Mouse (Mus musculus) MEL (cell line): ENCODE results near the gene Myocos. TPM values are rescaled to one million over a fixed set of nuclear protein-coding genes. Genes with fewer than 3 reads are reported as not detected.

Experiments used
- DNase-seq: peaks from one replicate; pipeline ENCODE4 v3.0.0; 2011; ENCODE audit warnings: low read depth, low spot score
- H3K27ac ChIP-seq: 2 replicates; pipeline ENCODE4 v1.5.1; 2012; ENCODE audit warnings: low read depth, mild to moderate bottlenecking, control low read depth, low read length, moderate library complexity; ENCODE audit not compliant: control insufficient read depth
- H3K27me3 ChIP-seq, 2 experiments: fragments of 150-350 bp in 1 of 2; sonication (generic) in 1 of 2; 2 replicates each; pipeline ENCODE4 v1.6.1; 2012; ENCODE audit warnings: low read length in 2 of 2, mild to moderate bottlenecking in 2 of 2, improper control_type of control experiment in 1 of 2, moderate library complexity in 1 of 2; ENCODE audit not compliant: insufficient read depth in 2 of 2, control insufficient read depth in 1 of 2
- H3K36me3 ChIP-seq, 2 experiments: 2 replicates each; pipeline ENCODE4 v1.6.1; 2012 to 2014; ENCODE audit warnings: low read length in 2 of 2, improper control_type of control experiment in 1 of 2, inconsistent platforms in 1 of 2, mild to moderate bottlenecking in 1 of 2; ENCODE audit not compliant: insufficient read depth in 2 of 2, control insufficient read depth in 1 of 2
- H3K4me1 ChIP-seq, 2 experiments: fragments of 150-350 bp in 1 of 2; sonication (generic) in 1 of 2; 2 replicates each; pipeline ENCODE4 v1.6.1; 2012; ENCODE audit warnings: low read length in 2 of 2, improper control_type of control experiment in 1 of 2, mild to moderate bottlenecking in 1 of 2; ENCODE audit not compliant: insufficient read depth in 2 of 2, control insufficient read depth in 1 of 2
- H3K4me3 ChIP-seq, 2 experiments: fragments of 150-350 bp in 1 of 2; sonication (generic) in 1 of 2; 2 replicates each; pipeline ENCODE4 v1.5.1; 2012; ENCODE audit warnings: low read depth in 2 of 2, low read length in 2 of 2, mild to moderate bottlenecking in 2 of 2, moderate library complexity in 2 of 2, control low read depth in 1 of 2, improper control_type of control experiment in 1 of 2; ENCODE audit not compliant: control insufficient read depth in 1 of 2, insufficient read depth in 1 of 2
- H3K79me2 ChIP-seq: 2 replicates; pipeline ENCODE4 v1.6.1; 2012; ENCODE audit warnings: mild to moderate bottlenecking, low read length, moderate library complexity; ENCODE audit not compliant: control insufficient read depth, poor library complexity, insufficient read depth
- H3K9ac ChIP-seq: 2 replicates; pipeline ENCODE4 v1.6.1; 2012; ENCODE audit warnings: low read depth, mild to moderate bottlenecking, control low read depth, low read length, moderate library complexity; ENCODE audit not compliant: control insufficient read depth, poor library complexity, severe bottlenecking
- H3K9me3 ChIP-seq: fragments of 150-350 bp; sonication (generic); replicated peaks from 2 replicates; pipeline ENCODE4 v1.6.1; 2012; ENCODE audit warnings: mild to moderate bottlenecking, low read length, improper control_type of control experiment, moderate library complexity; ENCODE audit not compliant: insufficient read depth
- BHLHE40 ChIP-seq: IDR thresholded peaks from 2 replicates; pipeline ENCODE4 v1.6.1; 2012; ENCODE audit warnings: low read depth, mild to moderate bottlenecking, inconsistent platforms, low read length, improper control_type of control experiment, borderline replicate concordance
- CHD1 ChIP-seq: IDR thresholded peaks from 2 replicates; pipeline ENCODE4 v1.6.1; 2012; ENCODE audit warnings: low read depth, mild to moderate bottlenecking, inconsistent platforms, low read length, improper control_type of control experiment
- CTCF ChIP-seq, 3 experiments: IDR thresholded peaks in 2 of 3; conservative IDR thresholded peaks in 1 of 3; 2 replicates each; pipeline ENCODE4 v1.5.1; 2011 to 2012; ENCODE audit warnings: low read length in 3 of 3, low read depth in 2 of 3, mild to moderate bottlenecking in 2 of 3, improper control_type of control experiment in 1 of 3, inconsistent platforms in 1 of 3, mixed read lengths in 1 of 3, moderate library complexity in 1 of 3; ENCODE audit not compliant: control insufficient read depth in 1 of 3, insufficient read depth in 1 of 3, poor library complexity in 1 of 3, severe bottlenecking in 1 of 3
- ELF1 ChIP-seq: IDR thresholded peaks from 2 replicates; pipeline ENCODE4 v1.6.1; 2014; ENCODE audit warnings: low read depth, mild to moderate bottlenecking, inconsistent platforms, low read length, improper control_type of control experiment, moderate library complexity
- ETS1 ChIP-seq: IDR thresholded peaks from 2 replicates; pipeline ENCODE4 v1.6.1; 2012; ENCODE audit warnings: low read depth, mild to moderate bottlenecking, inconsistent platforms, low read length, improper control_type of control experiment, moderate library complexity
- GABPA ChIP-seq: IDR thresholded peaks from 2 replicates; pipeline ENCODE4 v1.6.1; 2012; ENCODE audit warnings: low read depth, mild to moderate bottlenecking, inconsistent platforms, low read length, improper control_type of control experiment, moderate library complexity
- GATA1 ChIP-seq: IDR thresholded peaks from 2 replicates; pipeline ENCODE4 v1.6.1; 2011; ENCODE audit warnings: low read depth, low read length, improper control_type of control experiment
- MAFK ChIP-seq: IDR thresholded peaks from 2 replicates; pipeline ENCODE4 v1.6.1; 2011; ENCODE audit warnings: low read depth, mild to moderate bottlenecking, low read length, improper control_type of control experiment, borderline replicate concordance
- MEF2A ChIP-seq: IDR thresholded peaks from 2 replicates; pipeline ENCODE4 v1.6.1; 2014; ENCODE audit warnings: low read depth, mild to moderate bottlenecking, inconsistent platforms, low read length, improper control_type of control experiment; ENCODE audit not compliant: poor library complexity, insufficient replicate concordance, severe bottlenecking; ENCODE audit errors: extremely low read depth
- MYB ChIP-seq: IDR thresholded peaks from 2 replicates; pipeline ENCODE4 v1.6.1; 2011; ENCODE audit warnings: mild to moderate bottlenecking, low read depth, low read length, improper control_type of control experiment
- NELFE ChIP-seq: IDR thresholded peaks from 2 replicates; pipeline ENCODE4 v1.6.1; 2011; ENCODE audit warnings: low read depth, low read length, improper control_type of control experiment
- POLR2A ChIP-seq, 2 experiments: IDR thresholded peaks; 2 replicates each; pipeline ENCODE4 v1.6.1; 2011 to 2012; ENCODE audit warnings: low read length in 2 of 2, mild to moderate bottlenecking in 2 of 2, control low read depth in 1 of 2, improper control_type of control experiment in 1 of 2, low read depth in 1 of 2, moderate library complexity in 1 of 2; ENCODE audit not compliant: control insufficient read depth in 1 of 2, insufficient read depth in 1 of 2, poor library complexity in 1 of 2
- POLR2AphosphoS2 ChIP-seq: IDR thresholded peaks from 2 replicates; pipeline ENCODE4 v1.6.1; 2011; ENCODE audit warnings: low read length, improper control_type of control experiment
- RAD21 ChIP-seq: IDR thresholded peaks from 2 replicates; pipeline ENCODE4 v1.6.1; 2011; ENCODE audit warnings: mild to moderate bottlenecking, low read depth, low read length, improper control_type of control experiment
- TAL1 ChIP-seq: IDR thresholded peaks from 2 replicates; pipeline ENCODE4 v1.6.1; 2012; ENCODE audit warnings: mild to moderate bottlenecking, inconsistent platforms, low read length, moderate library complexity, mixed read lengths
- USF2 ChIP-seq, 2 experiments: IDR thresholded peaks; 2 replicates each; pipeline ENCODE4 v1.6.1; 2011 to 2012; ENCODE audit warnings: improper control_type of control experiment in 2 of 2, low read length in 2 of 2, borderline replicate concordance in 1 of 2, inconsistent platforms in 1 of 2, low read depth in 1 of 2, mild to moderate bottlenecking in 1 of 2; ENCODE audit not compliant: insufficient read depth in 1 of 2
- ZKSCAN1 ChIP-seq: IDR thresholded peaks from 2 replicates; pipeline ENCODE4 v1.6.1; 2012; ENCODE audit warnings: low read depth, mild to moderate bottlenecking, inconsistent platforms, low read length, improper control_type of control experiment, moderate library complexity
- polyA plus RNA-seq, 2 experiments: library from polyadenylated mRNA; stranded (reverse) in 1 of 2; unstranded in 1 of 2; fragments of >175 nt in 1 of 2; fragments of >200 nt in 1 of 2; gene quantifications; 2 replicates each; pipeline versions ENCODE4 v1.2.1 to v1.2.4; 2012; ENCODE audit warnings: low replicate concordance in 2 of 2, low read depth in 1 of 2; ENCODE audit not compliant: insufficient read length in 2 of 2, insufficient read depth in 1 of 2, missing spikeins in 1 of 2
- total RNA-seq: library from RNA; depleted of rRNA; stranded (reverse); fragments of 300-350 nt; gene quantifications from 2 replicates; pipeline ENCODE4 v1.2.3, GENCODE M21; 2012; rRNA removed

Myocos gene
- total and polyA plus RNA-seq, 3 experiments = not detected

DNA sequence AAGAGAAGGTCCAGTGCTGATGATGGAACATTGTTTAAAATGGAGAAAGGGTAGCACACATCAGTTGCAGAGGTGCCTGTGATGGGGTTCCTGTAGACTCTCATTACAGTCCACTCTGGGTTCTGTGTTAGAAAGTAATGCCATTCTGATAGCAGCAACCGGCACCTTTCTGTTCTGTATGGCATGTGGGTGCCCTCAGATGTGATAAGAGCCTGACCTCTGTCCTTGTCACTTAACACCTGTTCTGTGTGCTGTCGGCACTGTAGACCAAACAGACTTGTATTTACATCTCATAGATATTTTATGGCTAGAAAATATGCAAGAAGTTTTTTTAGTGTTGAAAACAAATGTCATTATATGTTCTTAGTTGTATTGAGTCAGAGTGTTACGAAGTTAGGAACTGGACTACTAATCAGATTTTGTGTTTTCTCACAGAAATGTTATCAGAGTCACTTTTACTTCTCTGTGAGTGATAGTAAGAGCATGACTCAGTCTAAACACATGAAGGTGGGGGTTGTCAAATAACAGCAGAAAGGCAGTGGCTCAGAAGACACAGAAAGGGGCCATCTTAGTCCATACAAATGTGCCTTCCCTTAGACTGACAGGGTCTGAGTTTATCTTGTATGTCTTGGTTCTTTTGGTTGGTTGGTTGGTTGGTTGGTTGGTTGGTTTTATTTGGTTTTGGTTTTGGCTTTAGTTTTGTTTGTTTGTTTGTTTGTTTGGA, 60.5 kb downstream of the Myocos start:
- Histone ChIP-seq H3K4me3 (no peak overlapping the region), H3K9ac (no peak overlapping the region), H3K27ac (no peak overlapping the region), H3K9me3 (no peaks in the 10 kb centered on the region), H3K27me3 (no peaks in the 10 kb centered on the region), H3K4me1 (no peaks in the 10 kb centered on the region), H3K36me3 (no peaks in the 10 kb centered on the region; a peak in 1 of 4 replicates), H3K79me2 (no peaks in the 10 kb centered on the region)
- no peak for DNase-seq
- TF ChIP-seq MYB = no peak
- no peak for TF ChIP-seq MEF2A
- no peak for TF ChIP-seq BHLHE40
- TF ChIP-seq TAL1 = no peak
- no peak for TF ChIP-seq POLR2A (IDR thresholded peaks at IDR 0.05; ENCODE audit: control insufficient read depth in 1 of 2, insufficient read depth in 1 of 2, low read depth in 1 of 2, low read length in 2 of 2, poor library complexity in 1 of 2)
- TF ChIP-seq NELFE = no peak
- no peak for TF ChIP-seq GABPA
- no peak for TF ChIP-seq GATA1
- no peak for TF ChIP-seq ELF1
- TF ChIP-seq USF2 (IDR thresholded peaks at IDR 0.05; ENCODE audit: borderline replicate concordance in 1 of 2, insufficient read depth in 1 of 2, low read depth in 1 of 2, low read length in 2 of 2) = no peak
- no peak for TF ChIP-seq RAD21
- no peak for TF ChIP-seq CHD1
- no peak for TF ChIP-seq POLR2AphosphoS2
- TF ChIP-seq CTCF (IDR thresholded peaks at IDR 0.05 in 2 of 3, conservative IDR thresholded peaks at IDR 0.05 in 1 of 3; ENCODE audit: control insufficient read depth in 1 of 3, insufficient read depth in 1 of 3, low read depth in 2 of 3, low read length in 3 of 3, poor library complexity in 1 of 3, severe bottlenecking in 1 of 3) = no peak
- no peak for TF ChIP-seq ZKSCAN1
- no peak for TF ChIP-seq ETS1
- no peak for TF ChIP-seq MAFK

Other genes with a start within 250 kb of the Myocos start
- gene Dnm3, start 180.2 kb downstream of the Myocos start, total RNA-seq = not detected in 2 replicates
- gene Dnm3, start 180.2 kb downstream of the Myocos start, polyA plus RNA-seq = not detected
- gene Mettl13, start 109.7 kb downstream of the Myocos start, total RNA-seq = 23.7 and 29.1 TPM in 2 replicates
- 10 to 100 TPM in 1 of 2 experiments, not detected in 1; 60.1 TPM for gene Mettl13, start 109.7 kb downstream of the Myocos start, polyA plus RNA-seq
- gene Vamp4, start 87.7 kb downstream of the Myocos start, total RNA-seq = 9.6 and 11.8 TPM in 2 replicates
- gene Vamp4, start 87.7 kb downstream of the Myocos start, polyA plus RNA-seq = 10 to 100 TPM in 1 of 2 experiments, not detected in 1; 17.1 TPM
- not detected in 2 replicates for gene Myoc, start 19.1 kb downstream of the Myocos start, total RNA-seq
- not detected for gene Myoc, start 19.1 kb downstream of the Myocos start, polyA plus RNA-seq
- 55.5 and 67.7 TPM in 2 replicates for gene Prrc2c, start 82.3 kb upstream of the Myocos start, total RNA-seq
- 100 to 1,000 TPM; 142 to 343 TPM for gene Prrc2c, start 82.3 kb upstream of the Myocos start, polyA plus RNA-seq
- not detected in 2 replicates for gene Fmo4, start 155.8 kb upstream of the Myocos start, total RNA-seq
- gene Fmo4, start 155.8 kb upstream of the Myocos start, polyA plus RNA-seq = not detected
- gene Fmo1, start 208.4 kb upstream of the Myocos start, total RNA-seq = 1.8 and 1.9 TPM in 2 replicates
- not detected for gene Fmo1, start 208.4 kb upstream of the Myocos start, polyA plus RNA-seq
- gene Fmo2, start 240.5 kb upstream of the Myocos start, total RNA-seq = not detected in 2 replicates
- gene Fmo2, start 240.5 kb upstream of the Myocos start, polyA plus RNA-seq = not detected